Mouse (Mus musculus) heart, postnatal 0 days (tissue): Measurements from ENCODE around the gene Blcap. TPM values are rescaled to one million over a fixed set of nuclear protein-coding genes. Genes with fewer than 3 reads are reported as not detected.

ENCODE experiments used
- ATAC-seq: fragments of 200-750 bp; cut with Nextera tagmentation; 2 replicates; pipeline ENCODE4 v1.8.0; 2017; ENCODE audit warnings: low read depth, moderate number of reproducible peaks, moderate library complexity; ENCODE audit not compliant: insufficient read depth
- DNase-seq: peaks from one replicate; pipeline ENCODE4 v3.0.0-alpha.2; 2016; ENCODE audit warnings: low spot score
- H3K27ac ChIP-seq: fragments of 300-500 bp; sonication (generic); 2 replicates; pipeline ENCODE4 v1.5.1; 2014; ENCODE audit warnings: low read depth, mild to moderate bottlenecking
- H3K27me3 ChIP-seq: fragments of 300-500 bp; sonication (generic); 2 replicates; pipeline ENCODE4 v1.6.1; 2014; ENCODE audit warnings: low read length, mixed read lengths; ENCODE audit not compliant: control insufficient read depth, insufficient read depth
- H3K36me3 ChIP-seq: fragments of 300-500 bp; sonication (generic); replicated peaks from 2 replicates; pipeline ENCODE4 v1.6.1; 2014; ENCODE audit warnings: low read length, mixed read lengths; ENCODE audit not compliant: control insufficient read depth, insufficient read depth
- H3K4me1 ChIP-seq: fragments of 300-500 bp; sonication (generic); 2 replicates; pipeline ENCODE4 v1.6.1; 2014; ENCODE audit warnings: antibody characterized with exemption; ENCODE audit not compliant: control insufficient read depth, insufficient read depth
- H3K4me2 ChIP-seq: fragments of 300-500 bp; sonication (generic); 2 replicates; pipeline ENCODE4 v1.6.1; 2014; ENCODE audit warnings: low read depth, mild to moderate bottlenecking, low read length, moderate library complexity
- H3K4me3 ChIP-seq: fragments of 300-500 bp; sonication (generic); 2 replicates; pipeline ENCODE4 v1.5.1; 2014; ENCODE audit warnings: low read depth, low read length
- H3K9ac ChIP-seq: fragments of 300-500 bp; sonication (generic); replicated peaks from 2 replicates; pipeline ENCODE4 v1.6.1; 2014; ENCODE audit warnings: low read depth, low read length, mixed read lengths
- H3K9me3 ChIP-seq: fragments of 300-500 bp; sonication (generic); replicated peaks from 2 replicates; pipeline ENCODE4 v1.6.1; 2016; ENCODE audit warnings: low read length; ENCODE audit not compliant: control insufficient read depth
- CTCF ChIP-seq: IDR thresholded peaks from 2 replicates; pipeline ENCODE4 v1.5.1; 2016; ENCODE audit warnings: antibody characterized with exemption, control low read depth, low read depth
- EP300 ChIP-seq: IDR thresholded peaks from 2 replicates; pipeline ENCODE4 v1.6.1; 2016; ENCODE audit warnings: antibody characterized with exemption, low read depth
- WGBS: fragments of 180-500 bp; shearing (Covaris S2); extraction: QIAGEN DNeasy Blood & Tissue Kit; methylation state at CpG from one replicate; pipeline ENCODE4 v1.1.7; 2014; 5-methylcytosine and 5-hydroxymethylcytosine counted together
- polyA plus RNA-seq: library from polyadenylated mRNA; unstranded; fragments of >200 nt; fragmentation: Nextera tagmentation; extraction: Ambion mirVana; gene quantifications from 2 replicates; pipeline ENCODE4 v1.2.1, GENCODE M21; 2015
- total RNA-seq: library from RNA; depleted of rRNA; stranded (reverse); fragments of >200 nt; gene quantifications from 2 replicates; pipeline ENCODE4 v1.2.3, GENCODE M21; 2014; ENCODE audit warnings: low replicate concordance

Gene Blcap
- total and polyA plus RNA-seq, 2 experiments from 2014 or later: 35.5 to 49.5 TPM

GRCm38 (mm10) chr2:157559858-157560257 is 11.2 kb downstream of the Blcap start, which contains the start of gene Nnat:
Gene Nnat (plus strand): TSS chr2:157560078.
- H3K36me3 ChIP-seq: peaks cover 20% of the 10 kb centered on the region; the same call in 1 of the 2 replicates

GRCm38 (mm10) chr2:157559440-157559839 is 11.6 kb downstream of the Blcap start:
- Histone ChIP-seq H3K27ac (no peak overlapping the region), H3K9ac (no peak overlapping the region), H3K27me3 (no peaks in the 10 kb centered on the region), H3K4me3 (peak overlapping the region; percentile 39), H3K4me1 (peaks cover 14% of the 10 kb centered on the region; the same call in 1 of the 2 replicates), H3K4me2 (peak overlapping the region; percentile 62), H3K36me3 (peaks cover 20% of the 10 kb centered on the region; the same call in 1 of the 2 replicates), H3K9me3 (0 out of 2 replicates have a peak, but pooled peaks cover 5% of the 10 kb centered on the region)
- 66% methylated on average over 19 of the region's 19 CpGs for WGBS
- ATAC-seq: no peak
- no peak for DNase-seq
- no peak for TF ChIP-seq CTCF
- TF ChIP-seq EP300: no peak

More at GRCm38 (mm10) chr2:157559858-157560257, 11.2 kb downstream of the Blcap start, which contains the start of gene Nnat:
- peak within 1 kb of the TSS; percentile 62 for H3K4me2 ChIP-seq
- no peaks in the 10 kb centered on the region for H3K27me3 ChIP-seq
- DNase-seq: no peak
- H3K9ac ChIP-seq: no peak within 1 kb of the TSS
- peak within 1 kb of the TSS; percentile 39 for H3K4me3 ChIP-seq
- H3K4me1 ChIP-seq: peaks cover 14% of the 10 kb centered on the region; the same call in 1 of the 2 replicates
- 0 out of 2 replicates have a peak, but pooled peaks cover 5% of the 10 kb centered on the region for H3K9me3 ChIP-seq
- 52% methylated on average over 27 of the region's 27 CpGs for WGBS
- no peak for TF ChIP-seq CTCF
- TF ChIP-seq EP300: no peak
- no peak within 1 kb of the TSS for H3K27ac ChIP-seq
- no peak for ATAC-seq

- H3K4me1 ChIP-seq: peaks cover 10% of the 10 kb centered on the region; the same call in 1 of the 2 replicates
- TF ChIP-seq CTCF (0 out of 2 replicates have a peak, but pooled peaks have one; percentile 5), EP300 (no peak)
- H3K27ac ChIP-seq: no peak overlapping the region
- H3K9ac ChIP-seq: no peak overlapping the region
- H3K36me3 ChIP-seq: peaks cover 20% of the 10 kb centered on the region; the same call in 1 of the 2 replicates
- H3K4me2 ChIP-seq: no peak overlapping the region
- H3K4me3 ChIP-seq: no peak overlapping the region
- ATAC-seq (no peak), DNase-seq (no peak)
- no peaks in the 10 kb centered on the region for H3K27me3 ChIP-seq
- H3K9me3 ChIP-seq: 0 out of 2 replicates have a peak, but pooled peaks cover 5% of the 10 kb centered on the region
- WGBS: 70% methylated on average over 6 of the region's 6 CpGs
These were observed 12.6 kb downstream of the Blcap start for GRCm38 (mm10) chr2:157558520-157558919.

GRCm38 (mm10) chr2:157558051-157558450 is 13.0 kb downstream of the Blcap start:
- Histone ChIP-seq H3K4me2 (no peak overlapping the region), H3K27ac (no peak overlapping the region), H3K9me3 (0 out of 2 replicates have a peak, but pooled peaks cover 5% of the 10 kb centered on the region), H3K27me3 (no peaks in the 10 kb centered on the region), H3K4me1 (peaks cover 11% of the 10 kb centered on the region), H3K4me3 (no peak overlapping the region), H3K9ac (no peak overlapping the region), H3K36me3 (peaks cover 20% of the 10 kb centered on the region; the same call in 1 of the 2 replicates)
- no peak for TF ChIP-seq CTCF
- TF ChIP-seq EP300: no peak
- ATAC-seq (no peak), DNase-seq (no peak)
- WGBS: 75% methylated on average over 9 of the region's 9 CpGs

DNA sequence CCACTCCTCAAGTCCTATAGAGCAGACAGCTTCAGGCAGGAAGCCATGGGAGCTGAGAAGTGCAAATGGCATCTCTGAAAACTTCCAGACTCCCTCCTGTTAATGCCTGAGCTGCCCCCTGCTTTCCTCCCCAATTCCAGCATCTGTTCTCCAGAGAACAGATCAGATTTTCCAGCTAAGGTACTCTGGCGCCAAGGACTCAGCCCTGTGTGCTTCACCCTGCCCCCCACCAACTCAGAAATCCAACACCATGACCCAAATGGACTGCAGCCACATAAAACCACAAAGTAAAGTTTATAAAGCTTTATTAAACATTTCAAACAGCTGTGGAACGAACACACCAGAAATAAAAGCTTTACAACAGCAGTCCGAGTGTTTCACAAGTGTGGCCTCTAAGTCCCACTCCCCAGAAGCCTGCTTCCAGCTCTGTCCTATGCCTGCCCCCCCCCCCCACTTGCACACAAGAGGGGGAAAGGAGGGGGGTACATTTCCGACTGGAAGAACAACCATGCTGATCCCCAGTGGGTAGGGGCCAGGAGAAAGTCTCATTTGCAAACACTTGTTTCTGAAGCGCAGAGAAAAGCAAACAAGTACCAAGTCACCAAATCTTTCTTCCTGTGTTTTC is 14.9 kb downstream of the Blcap start:
- Histone ChIP-seq H3K4me1 (peaks cover 17% of the 10 kb centered on the region), H3K27ac (no peak overlapping the region), H3K9ac (no peak overlapping the region), H3K4me3 (no peak overlapping the region), H3K27me3 (no peaks in the 10 kb centered on the region), H3K4me2 (no peak overlapping the region), H3K36me3 (peaks cover 17% of the 10 kb centered on the region; the same call in 1 of the 2 replicates), H3K9me3 (0 out of 2 replicates have a peak, but pooled peaks cover 5% of the 10 kb centered on the region)
- DNase-seq (no peak), ATAC-seq (no peak)
- 68% methylated on average over 5 of the region's 5 CpGs for WGBS
- TF ChIP-seq EP300 (no peak), CTCF (no peak)
